Mouse (Mus musculus) neural tube, embryonic 11.5 days (tissue): ENCODE measurements around the gene Ptprm. TPM values are rescaled to one million over a fixed set of nuclear protein-coding genes. Genes with fewer than 3 reads are reported as not detected.

Source experiments
- ATAC-seq: fragments of 200-750 bp; cut with Nextera tagmentation; 2 replicates; pipeline ENCODE4 v1.8.0; 2017; ENCODE audit warnings: moderate number of reproducible peaks, mild to moderate bottlenecking, moderate TSS enrichment, moderate library complexity; ENCODE audit not compliant: insufficient read depth, low FRiP score, low TSS enrichment
- DNase-seq: peaks from one replicate; pipeline ENCODE4 v3.0.0-alpha.2; 2015; ENCODE audit warnings: low spot score
- H3K27ac ChIP-seq: fragments of 300-500 bp; sonication (generic); 2 replicates; pipeline ENCODE4 v1.5.1; 2014; ENCODE audit warnings: low read depth, mild to moderate bottlenecking, low read length
- H3K27me3 ChIP-seq: fragments of 300-500 bp; sonication (generic); 2 replicates; pipeline ENCODE4 v1.6.1; 2014; ENCODE audit warnings: mild to moderate bottlenecking, low read length, mixed read lengths; ENCODE audit not compliant: control insufficient read depth, insufficient read depth
- H3K36me3 ChIP-seq: fragments of 300-500 bp; sonication (generic); 2 replicates; pipeline ENCODE4 v1.6.1; 2014; ENCODE audit warnings: mild to moderate bottlenecking, low read length, moderate library complexity, mixed read lengths; ENCODE audit not compliant: control insufficient read depth, insufficient read depth
- H3K4me1 ChIP-seq: fragments of 300-500 bp; sonication (generic); 2 replicates; pipeline ENCODE4 v1.6.1; 2014; ENCODE audit warnings: low read length, mixed read lengths; ENCODE audit not compliant: control insufficient read depth, insufficient read depth
- H3K4me2 ChIP-seq: fragments of 300-500 bp; sonication (generic); 2 replicates; pipeline ENCODE4 v1.6.1; 2014; ENCODE audit warnings: low read depth, mild to moderate bottlenecking, moderate library complexity
- H3K4me3 ChIP-seq: fragments of 300-500 bp; sonication (generic); 2 replicates; pipeline ENCODE4 v1.5.1; 2014; ENCODE audit warnings: low read depth, low read length
- H3K9ac ChIP-seq: fragments of 300-500 bp; sonication (generic); 2 replicates; pipeline ENCODE4 v1.6.1; 2014; ENCODE audit warnings: mild to moderate bottlenecking, low read length
- H3K9me3 ChIP-seq: fragments of 300-500 bp; sonication (generic); 2 replicates; pipeline ENCODE4 v1.6.1; 2016; ENCODE audit warnings: low read length; ENCODE audit not compliant: control insufficient read depth
- WGBS: fragments of 180-500 bp; shearing (Covaris S2); extraction: QIAGEN DNeasy Blood & Tissue Kit; methylation state at CpG from one replicate; pipeline ENCODE4 v1.1.7; 2014; 5-methylcytosine and 5-hydroxymethylcytosine counted together
- polyA plus RNA-seq: library from polyadenylated mRNA; unstranded; fragments of >200 nt; fragmentation: Nextera tagmentation; extraction: Ambion mirVana; gene quantifications from 2 replicates; pipeline ENCODE4 v1.2.1, GENCODE M21; 2014

Gene Ptprm
- polyA plus RNA-seq, 1 experiment from 2014 or later = 12.7 TPM

- peaks cover 16% of the 10 kb centered on the region for H3K4me1 ChIP-seq
- H3K9ac ChIP-seq = no peak overlapping the region; the same call in 1 of the 2 replicates
- no peak overlapping the region for H3K4me3 ChIP-seq
- H3K4me2 ChIP-seq = no peak overlapping the region
- no peaks in the 10 kb centered on the region for H3K9me3 ChIP-seq
- H3K36me3 ChIP-seq = no peaks in the 10 kb centered on the region
- ATAC-seq (no peak), DNase-seq (no peak)
- H3K27me3 ChIP-seq = no peaks in the 10 kb centered on the region
- H3K27ac ChIP-seq = no peak overlapping the region
- WGBS = 85% methylated on average over 12 of the region's 12 CpGs
Measured at GRCm38 (mm10) chr17:66697650-66698049, 656.6 kb downstream of the Ptprm start.

GRCm38 (mm10) chr17:66696531-66697172, 657.6 kb downstream of the Ptprm start:
- Histone ChIP-seq H3K36me3 (no peaks in the 10 kb centered on the region), H3K4me3 (no peak overlapping the region), H3K9ac (no peak overlapping the region), H3K27me3 (no peaks in the 10 kb centered on the region), H3K9me3 (no peaks in the 10 kb centered on the region), H3K4me1 (peaks cover 16% of the 10 kb centered on the region), H3K27ac (no peak overlapping the region), H3K4me2 (no peak overlapping the region)
- DNase-seq (no peak), ATAC-seq (no peak)
- 16% methylated on average over 10 of the region's 10 CpGs for WGBS

GRCm38 (mm10) chr17:66694326-66694725, 659.9 kb downstream of the Ptprm start:
- no peak overlapping the region for H3K4me2 ChIP-seq
- 76% methylated on average over 4 of the region's 4 CpGs for WGBS
- no peaks in the 10 kb centered on the region for H3K27me3 ChIP-seq
- no peaks in the 10 kb centered on the region for H3K36me3 ChIP-seq
- no peaks in the 10 kb centered on the region for H3K9me3 ChIP-seq
- H3K27ac ChIP-seq = no peak overlapping the region
- ATAC-seq = 0 out of 2 replicates have a peak, but pooled peaks have one; percentile 18
- peaks cover 16% of the 10 kb centered on the region for H3K4me1 ChIP-seq
- no peak overlapping the region for H3K4me3 ChIP-seq
- no peak for DNase-seq
- H3K9ac ChIP-seq = no peak overlapping the region

- no peak overlapping the region for H3K27ac ChIP-seq
- ATAC-seq (peak; percentile 67), DNase-seq (peak; percentile 39)
- H3K4me1 ChIP-seq = peaks cover 16% of the 10 kb centered on the region
- no peaks in the 10 kb centered on the region for H3K27me3 ChIP-seq
- peak overlapping the region; percentile 14; the same call in 1 of the 2 replicates for H3K9ac ChIP-seq
- no peak overlapping the region for H3K4me2 ChIP-seq
- no peaks in the 10 kb centered on the region for H3K9me3 ChIP-seq
- no peak overlapping the region for H3K4me3 ChIP-seq
- 38% methylated on average over 21 of the region's 21 CpGs for WGBS
- no peaks in the 10 kb centered on the region for H3K36me3 ChIP-seq
Measured at GRCm38 (mm10) chr17:66693676-66694304, 660.5 kb downstream of the Ptprm start.

GRCm38 (mm10) chr17:66692941-66693675, 661.1 kb downstream of the Ptprm start:
- Histone ChIP-seq H3K4me3 (no peak overlapping the region), H3K27me3 (no peaks in the 10 kb centered on the region), H3K36me3 (no peaks in the 10 kb centered on the region), H3K9me3 (no peaks in the 10 kb centered on the region), H3K4me2 (no peak overlapping the region), H3K4me1 (peaks cover 16% of the 10 kb centered on the region), H3K27ac (no peak overlapping the region), H3K9ac (no peak overlapping the region)
- no peak for DNase-seq
- no peak for ATAC-seq
- 91% methylated on average over 16 of the region's 16 CpGs for WGBS

- H3K9ac ChIP-seq = no peak overlapping the region
- DNase-seq (no peak), ATAC-seq (no peak)
- no peaks in the 10 kb centered on the region for H3K9me3 ChIP-seq
- H3K27me3 ChIP-seq = no peaks in the 10 kb centered on the region
- no peaks in the 10 kb centered on the region for H3K36me3 ChIP-seq
- no peak overlapping the region for H3K27ac ChIP-seq
- 89% methylated on average over 9 of the region's 9 CpGs for whole genome bisulfite sequencing
- no peaks in the 10 kb centered on the region for H3K4me1 ChIP-seq
- H3K4me2 ChIP-seq = no peak overlapping the region
- no peak overlapping the region for H3K4me3 ChIP-seq
Measured at GRCm38 (mm10) chr17:66688179-66688578, 666.1 kb downstream of the Ptprm start.

- no peaks in the 10 kb centered on the region for H3K9me3 ChIP-seq
- WGBS = 76% methylated on average over 4 of the region's 4 CpGs
- no peaks in the 10 kb centered on the region for H3K27me3 ChIP-seq
- H3K4me2 ChIP-seq = no peak overlapping the region
- no peak overlapping the region for H3K9ac ChIP-seq
- ATAC-seq (no peak), DNase-seq (no peak)
- H3K36me3 ChIP-seq = no peaks in the 10 kb centered on the region
- no peak overlapping the region for H3K4me3 ChIP-seq
- H3K27ac ChIP-seq = no peak overlapping the region
- no peaks in the 10 kb centered on the region for H3K4me1 ChIP-seq
Measured at GRCm38 (mm10) chr17:66687543-66687942, 666.7 kb downstream of the Ptprm start.

- Histone ChIP-seq H3K4me1 (no peaks in the 10 kb centered on the region), H3K27ac (no peak overlapping the region), H3K4me3 (no peak overlapping the region), H3K9ac (no peak overlapping the region), H3K27me3 (no peaks in the 10 kb centered on the region), H3K36me3 (no peaks in the 10 kb centered on the region), H3K4me2 (no peak overlapping the region), H3K9me3 (no peaks in the 10 kb centered on the region)
- ATAC-seq (no peak), DNase-seq (no peak)
- 85% methylated on average over 25 of the region's 25 CpGs for WGBS
Measured at GRCm38 (mm10) chr17:66686701-66687489, 667.4 kb downstream of the Ptprm start.
